Comparison of ENCODE assay signal across 29 mouse cellular contexts in genomic region chr11:116847187-116848085, GRCm38 (mm10). TPM values are rescaled to one million over a fixed set of nuclear protein-coding genes. Genes with fewer than 3 reads are reported as not detected.
DNase-seq lines count a peak whose midpoint lies in the region; ATAC-seq and TF ChIP-seq lines count a peak whose summit lies in the region.
"Had no signal": no experiment of that assay in that cellular context is flagged by ENCODE, and none has a peak within 500 bp of the region (broad histone marks: within the 10 kb centered on the region; RNA-seq: fewer than 3 reads in every experiment).

No protein-coding gene starts in this region.

- peaks cover 27% of the 10 kb centered on the region for H3K4me1 ChIP-seq in forebrain, embryonic 12.5 days
- H3K4me1 ChIP-seq in forebrain, embryonic 14.5 days (ENCODE audit: control insufficient read depth, insufficient read depth, low read length) = peaks cover 20% of the 10 kb centered on the region
- H3K4me1 ChIP-seq in kidney, postnatal 0 days (replicated peaks; ENCODE audit: insufficient read depth, low read length) = peaks cover 9% of the 10 kb centered on the region; the same call in 1 of the 2 replicates

- 84% methylated on average over 3 of the region's 3 CpGs for WGBS in forebrain, embryonic 12.5 days
- WGBS in forebrain, embryonic 14.5 days = 83% methylated on average over 3 of the region's 3 CpGs
- 91% methylated on average over 3 of the region's 3 CpGs for WGBS in kidney, postnatal 0 days

- H3K27me3 ChIP-seq in forebrain, embryonic 12.5 days = no peaks in the 10 kb centered on the region
- no peaks in the 10 kb centered on the region for H3K27me3 ChIP-seq in forebrain, embryonic 14.5 days (replicated peaks; ENCODE audit: control insufficient read depth, insufficient read depth, low read length)
- H3K27me3 ChIP-seq in kidney, postnatal 0 days (ENCODE audit: insufficient read depth, low read length) = no peaks in the 10 kb centered on the region
- H3K27me3 ChIP-seq: forebrain, embryonic 13.5 days; heart, embryonic 15.5 days; hindbrain, embryonic 13.5 days; megakaryocyte, embryonic 14.5 days; midbrain, embryonic 13.5 days had no signal

- peaks cover 38% of the 10 kb centered on the region for H3K36me3 ChIP-seq in forebrain, embryonic 12.5 days (replicated peaks)
- H3K36me3 ChIP-seq in forebrain, embryonic 14.5 days (ENCODE audit: control insufficient read depth, insufficient read depth, low read length) = peaks cover 52% of the 10 kb centered on the region
- 0 out of 2 replicates have a peak, but pooled peaks cover 9% of the 10 kb centered on the region for H3K36me3 ChIP-seq in kidney, postnatal 0 days (ENCODE audit: insufficient read depth, low read length)

- no peak for TF ChIP-seq CTCF in kidney, postnatal 0 days (IDR thresholded peaks at IDR 0.05; ENCODE audit: low read depth)

- H3K4me2 ChIP-seq in forebrain, embryonic 12.5 days = no peak overlapping the region
- no peak overlapping the region for H3K4me2 ChIP-seq in forebrain, embryonic 14.5 days (ENCODE audit: low read length)
- no peak overlapping the region for H3K4me2 ChIP-seq in kidney, postnatal 0 days (ENCODE audit: low read length)
- H3K4me2 ChIP-seq: forebrain, embryonic 13.5 days; heart, embryonic 15.5 days; hindbrain, embryonic 13.5 days; midbrain, embryonic 13.5 days had no signal

- no peak for DNase-seq in forebrain, embryonic 14.5 days (ENCODE audit: low spot score)
- DNase-seq in kidney, postnatal 0 days (ENCODE audit: low spot score) = no peak
- DNase-seq in kidney, adult 9 months = no peak
- DNase-seq in 416B (ENCODE audit: low read depth) (peak; percentile 40), ZHBTc4 (ENCODE audit: low read depth, low spot score) (peak; percentile 54)
- DNase-seq in testis, postnatal 10 days (ENCODE audit: low spot score) = no peak
- DNase-seq in left cerebral cortex, postnatal 25 days (ENCODE audit: low spot score in 2 of 2) = no peak
- DNase-seq: adrenal gland, postnatal 10 days; cerebellum, adult 8-10 months; cerebellum, postnatal 36 days; gastrocnemius, adult 2 months; gastrocnemius, postnatal 36 days; heart, adult 2 months; heart, postnatal 36 days; kidney, postnatal 36 days; left cerebral cortex, postnatal 4 days; lung, adult 18-20 months; lung, postnatal 4 days; thymus, postnatal 14 days had no signal

- ATAC-seq in forebrain, embryonic 12.5 days (ENCODE audit: low FRiP score) = no peak
- ATAC-seq in forebrain, embryonic 14.5 days = no peak
- no peak for ATAC-seq in kidney, postnatal 0 days (replicated peaks; ENCODE audit: low FRiP score, low read depth)
- ATAC-seq: forebrain, embryonic 13.5 days; intestine, embryonic 16.5 days; lung, postnatal 0 days; midbrain, embryonic 13.5 days had no signal

- intact Hi-C loops in left cerebral cortex, postnatal 25 days (cut with DNase I) = no loop called here

- no peaks in the 10 kb centered on the region for H3K9me3 ChIP-seq in forebrain, embryonic 12.5 days
- H3K9me3 ChIP-seq in forebrain, embryonic 14.5 days (replicated peaks; ENCODE audit: control insufficient read depth, low read length) = no peaks in the 10 kb centered on the region
- H3K9me3 ChIP-seq in kidney, postnatal 0 days (replicated peaks; ENCODE audit: low read length) = no peaks in the 10 kb centered on the region
- H3K9me3 ChIP-seq: forebrain, embryonic 13.5 days; heart, embryonic 15.5 days; hindbrain, embryonic 13.5 days; megakaryocyte, embryonic 14.5 days; midbrain, embryonic 13.5 days had no signal

- 0 out of 2 replicates have a peak overlapping the region, but pooled peaks have one; percentile 42 for H3K27ac ChIP-seq in forebrain, embryonic 12.5 days
- no peak overlapping the region for H3K27ac ChIP-seq in forebrain, embryonic 14.5 days (ENCODE audit: low read depth, low read length)
- peak overlapping the region; percentile 38; the same call in 1 of the 2 replicates for H3K27ac ChIP-seq in kidney, postnatal 0 days
- H3K27ac ChIP-seq: gastrocnemius, adult 2 months; heart, adult 2 months; heart, embryonic 15.5 days; hindbrain, embryonic 13.5 days; layer of hippocampus, adult 2 months; midbrain, embryonic 13.5 days had no signal

- no peak overlapping the region for H3K9ac ChIP-seq in forebrain, embryonic 12.5 days
- H3K9ac ChIP-seq in forebrain, embryonic 14.5 days (ENCODE audit: low read length) = no peak overlapping the region
- H3K9ac ChIP-seq in kidney, postnatal 0 days (ENCODE audit: low read depth, low read length) = no peak overlapping the region
- H3K9ac ChIP-seq: forebrain, embryonic 13.5 days; heart, embryonic 15.5 days; hindbrain, embryonic 13.5 days; midbrain, embryonic 13.5 days had no signal

- H3K4me3 ChIP-seq in forebrain, embryonic 12.5 days (replicated peaks) = no peak overlapping the region
- no peak overlapping the region for H3K4me3 ChIP-seq in forebrain, embryonic 14.5 days (ENCODE audit: low read depth, low read length)
- no peak overlapping the region for H3K4me3 ChIP-seq in kidney, postnatal 0 days (replicated peaks; ENCODE audit: low read depth, low read length)
- H3K4me3 ChIP-seq: forebrain, embryonic 13.5 days; gastrocnemius, adult 2 months; heart, adult 2 months; heart, embryonic 15.5 days; hindbrain, embryonic 13.5 days; layer of hippocampus, adult 2 months; megakaryocyte, embryonic 14.5 days; midbrain, embryonic 13.5 days had no signal

RNA-seq across cellular contexts. Expression of gene Jmjd6, which starts 4.2 kb away (rescaled TPM):
- 87.8 and 93.5 TPM in 2 replicates for polyA plus RNA-seq in forebrain, embryonic 12.5 days (2016; fragmentation: Nextera tagmentation; extraction: Ambion mirVana)
- 64.6 and 81.1 TPM in 2 replicates for polyA plus RNA-seq in forebrain, embryonic 14.5 days (2014; fragmentation: Nextera tagmentation; extraction: Ambion mirVana)
- polyA plus RNA-seq in kidney, postnatal 0 days (2015; fragmentation: Nextera tagmentation; extraction: Ambion mirVana) = 52.8 and 54.1 TPM in 2 replicates
- 10 to 100 TPM; 34.0 TPM for total RNA-seq in left cerebral cortex, postnatal 25 days (2021)

RNA-seq across cellular contexts. Expression of gene Mettl23, which starts 4.4 kb away (rescaled TPM):
- polyA plus RNA-seq in forebrain, embryonic 12.5 days (2016; fragmentation: Nextera tagmentation; extraction: Ambion mirVana) = 65.5 and 65.8 TPM in 2 replicates
- 79.2 and 100 TPM in 2 replicates for polyA plus RNA-seq in forebrain, embryonic 14.5 days (2014; fragmentation: Nextera tagmentation; extraction: Ambion mirVana)
- 60.2 and 71.5 TPM in 2 replicates for polyA plus RNA-seq in kidney, postnatal 0 days (2015; fragmentation: Nextera tagmentation; extraction: Ambion mirVana)
- total RNA-seq in left cerebral cortex, postnatal 25 days (2021) = 10 to 100 TPM; 28.6 to 29.7 TPM

RNA-seq across cellular contexts. Expression of gene Mfsd11, which starts 4.8 kb away (rescaled TPM):
- 33.7 and 40.2 TPM in 2 replicates for polyA plus RNA-seq in forebrain, embryonic 12.5 days (2016; fragmentation: Nextera tagmentation; extraction: Ambion mirVana)
- 31.8 and 46.6 TPM in 2 replicates for polyA plus RNA-seq in forebrain, embryonic 14.5 days (2014; fragmentation: Nextera tagmentation; extraction: Ambion mirVana)
- 48.4 and 53.6 TPM in 2 replicates for polyA plus RNA-seq in kidney, postnatal 0 days (2015; fragmentation: Nextera tagmentation; extraction: Ambion mirVana)
- 10 to 100 TPM; 35.2 to 49.6 TPM for total RNA-seq in left cerebral cortex, postnatal 25 days (2021)

RNA-seq across cellular contexts. Expression of gene Srsf2, which starts 5.5 kb away (rescaled TPM):
- 902 and 945 TPM in 2 replicates for polyA plus RNA-seq in forebrain, embryonic 12.5 days (2016; fragmentation: Nextera tagmentation; extraction: Ambion mirVana)
- 639 and 644 TPM in 2 replicates for polyA plus RNA-seq in forebrain, embryonic 14.5 days (2014; fragmentation: Nextera tagmentation; extraction: Ambion mirVana)
- 664 and 665 TPM in 2 replicates for polyA plus RNA-seq in kidney, postnatal 0 days (2015; fragmentation: Nextera tagmentation; extraction: Ambion mirVana)
- total RNA-seq in left cerebral cortex, postnatal 25 days (2021) = 100 to 1,000 TPM; 137 to 140 TPM

RNA-seq across cellular contexts. Expression of gene Mxra7, which starts 19.6 kb away (rescaled TPM):
- 22.5 and 25.9 TPM in 2 replicates for polyA plus RNA-seq in forebrain, embryonic 12.5 days (2016; fragmentation: Nextera tagmentation; extraction: Ambion mirVana)
- 3.6 and 3.8 TPM in 2 replicates for polyA plus RNA-seq in forebrain, embryonic 14.5 days (2014; fragmentation: Nextera tagmentation; extraction: Ambion mirVana)
- 17.6 and 18.3 TPM in 2 replicates for polyA plus RNA-seq in kidney, postnatal 0 days (2015; fragmentation: Nextera tagmentation; extraction: Ambion mirVana)
- 10 to 100 TPM; 10.4 to 15.9 TPM for total RNA-seq in left cerebral cortex, postnatal 25 days (2021)
- total RNA-seq: monocyte, adult 5-6 weeks had no signal

Comparison
In these comparisons a context has a peak if more than half of its experiments do, and no peak if none do; other contexts are left out.
1. DNase-seq: peak in 416B (single experiment) and ZHBTc4 (single experiment); none in forebrain, embryonic 14.5 days (single experiment), kidney, postnatal 0 days (single experiment), kidney, adult 9 months (single experiment), testis, postnatal 10 days (single experiment) and left cerebral cortex, postnatal 25 days (0 of 2).